Comparison of ENCODE assay signal across 7 mouse cellular contexts in genomic region chr1:151080510-151080980, GRCm38 (mm10).
A peak's percentile ranks its signal among the peaks of the same experiment; 100 is the strongest.
DNase-seq lines count a peak whose midpoint lies in the region; ATAC-seq lines count a peak whose summit lies in the region.

No protein-coding gene starts in this region.

- no peaks in the 10 kb centered on the region for H3K27me3 ChIP-seq in kidney, embryonic 14.5 days (ENCODE audit: control insufficient read depth, insufficient read depth, low read length)
- H3K27me3 ChIP-seq in hindbrain, embryonic 14.5 days (ENCODE audit: control insufficient read depth, insufficient read depth, low read length) = no peaks in the 10 kb centered on the region

- H3K4me1 ChIP-seq in kidney, embryonic 14.5 days (ENCODE audit: control insufficient read depth, insufficient read depth, low read length) = peaks cover 4% of the 10 kb centered on the region; the same call in 1 of the 2 replicates
- no peaks in the 10 kb centered on the region for H3K4me1 ChIP-seq in hindbrain, embryonic 14.5 days (replicated peaks; ENCODE audit: control insufficient read depth, insufficient read depth, low read length)

- no peaks in the 10 kb centered on the region for H3K9me3 ChIP-seq in kidney, embryonic 14.5 days (ENCODE audit: control insufficient read depth, low read length)
- H3K9me3 ChIP-seq in hindbrain, embryonic 14.5 days (ENCODE audit: control insufficient read depth, low read length) = no peaks in the 10 kb centered on the region

- WGBS in kidney, embryonic 14.5 days = 40% methylated on average over 9 of the region's 9 CpGs
- 73% methylated on average over 9 of the region's 9 CpGs for WGBS in hindbrain, embryonic 14.5 days

- H3K9ac ChIP-seq in kidney, embryonic 14.5 days (ENCODE audit: low read depth, low read length) = no peak overlapping the region
- H3K9ac ChIP-seq in hindbrain, embryonic 14.5 days = no peak overlapping the region

- no peak overlapping the region; the same call in 1 of the 2 replicates for H3K4me3 ChIP-seq in kidney, embryonic 14.5 days (ENCODE audit: low read length)
- no peak overlapping the region for H3K4me3 ChIP-seq in hindbrain, embryonic 14.5 days (replicated peaks; ENCODE audit: low read length)

- H3K4me2 ChIP-seq in kidney, embryonic 14.5 days (replicated peaks; ENCODE audit: low read depth, low read length) = 0 out of 2 replicates have a peak overlapping the region, but pooled peaks have one; percentile 11
- H3K4me2 ChIP-seq in hindbrain, embryonic 14.5 days (replicated peaks) = no peak overlapping the region

- DNase-seq in adrenal gland, postnatal 36 days = peak; percentile 23 to 35
- peak; percentile 60 to 68 for DNase-seq in heart, adult 18-20 months
- peak; percentile 17 for DNase-seq in lung, postnatal 25 days (ENCODE audit: low spot score)
- no peak for DNase-seq in cerebellum, adult 11-12 months
- no peak for DNase-seq in retina, postnatal 1 day
- DNase-seq in hindbrain, embryonic 14.5 days (ENCODE audit: low spot score) = no peak

- no peaks in the 10 kb centered on the region for H3K36me3 ChIP-seq in kidney, embryonic 14.5 days (ENCODE audit: control insufficient read depth, insufficient read depth, low read length)
- no peaks in the 10 kb centered on the region for H3K36me3 ChIP-seq in hindbrain, embryonic 14.5 days (replicated peaks; ENCODE audit: control insufficient read depth, insufficient read depth)

- no peak for ATAC-seq in kidney, embryonic 14.5 days (ENCODE audit: low FRiP score, low TSS enrichment)
- ATAC-seq in hindbrain, embryonic 14.5 days (ENCODE audit: low FRiP score) = no peak

- H3K27ac ChIP-seq in kidney, embryonic 14.5 days (ENCODE audit: low read depth, low read length) = no peak overlapping the region
- no peak overlapping the region for H3K27ac ChIP-seq in hindbrain, embryonic 14.5 days

Comparison
In these comparisons a context has a peak if more than half of its experiments do, and no peak if none do; other contexts are left out.
1. DNase-seq: peak in adrenal gland, postnatal 36 days (2 of 2), heart, adult 18-20 months (2 of 2) and lung, postnatal 25 days (single experiment); none in cerebellum, adult 11-12 months (single experiment), retina, postnatal 1 day (single experiment) and hindbrain, embryonic 14.5 days (single experiment).